Mouse (Mus musculus) liver, adult 2 months (tissue): ENCODE measurements around the gene Oard1. TPM values are rescaled to one million over a fixed set of nuclear protein-coding genes. Genes with fewer than 3 reads are reported as not detected.

Experiments
- DNase-seq: peaks from one replicate; pipeline ENCODE4 v3.0.0-alpha.2; 2011; ENCODE audit warnings: low read depth, low spot score; ENCODE audit errors: extremely low read depth
- H3K27ac ChIP-seq: fragments of 200-500 bp; replicated peaks from 2 replicates; pipeline ENCODE4 v1.5.1; 2012; ENCODE audit warnings: low read depth, mild to moderate bottlenecking, control low read depth, inconsistent platforms, low read length; ENCODE audit not compliant: insufficient read depth
- H3K27me3 ChIP-seq: fragments of 200-500 bp; 2 replicates; pipeline ENCODE4 v1.6.1; 2012; ENCODE audit warnings: mild to moderate bottlenecking, moderate library complexity, low read length, inconsistent platforms; ENCODE audit not compliant: control insufficient read depth, insufficient read depth
- H3K36me3 ChIP-seq: fragments of 200-500 bp; 2 replicates; pipeline ENCODE4 v1.6.1; 2012; ENCODE audit warnings: low read length, inconsistent platforms; ENCODE audit not compliant: control insufficient read depth, insufficient read depth
- H3K4me1 ChIP-seq: fragments of 200-500 bp; 2 replicates; pipeline ENCODE4 v1.6.1; 2011; ENCODE audit warnings: low read length; ENCODE audit not compliant: control insufficient read depth, insufficient read depth
- H3K4me3 ChIP-seq: fragments of 200-500 bp; 2 replicates; pipeline ENCODE4 v1.5.1; 2011; ENCODE audit warnings: low read depth, mild to moderate bottlenecking, control low read depth, low read length, moderate library complexity; ENCODE audit not compliant: insufficient read depth
- H3K79me2 ChIP-seq: fragments of 200-500 bp; 2 replicates; pipeline ENCODE4 v1.6.1; 2012; ENCODE audit warnings: inconsistent platforms, mild to moderate bottlenecking, low read length, moderate library complexity; ENCODE audit not compliant: control insufficient read depth, insufficient read depth
- H3K9ac ChIP-seq: fragments of 200-500 bp; 2 replicates; pipeline ENCODE4 v1.6.1; 2012; ENCODE audit warnings: low read depth, mild to moderate bottlenecking, control low read depth, inconsistent platforms, low read length
- CTCF ChIP-seq: fragments of 200-500 bp; IDR thresholded peaks from 2 replicates; pipeline ENCODE4 v1.5.1; 2011; ENCODE audit warnings: low read depth, low read length, control low read depth
- POLR2A ChIP-seq: fragments of 200-500 bp; IDR thresholded peaks from 2 replicates; pipeline ENCODE4 v1.6.1; 2011; ENCODE audit warnings: low read length, control low read depth; ENCODE audit not compliant: insufficient read depth; ENCODE audit errors: extremely low read depth
- WGBS: fragments of 180-500 bp; shearing (Covaris S2); methylation state at CpG from one replicate; pipeline ENCODE4 v1.1.7; 2018; 5-methylcytosine and 5-hydroxymethylcytosine counted together
- polyA plus RNA-seq: library from polyadenylated mRNA; depleted of rRNA; stranded (reverse); fragments of >200 nt; gene quantifications from 2 replicates; pipeline ENCODE4 v1.2.3, GENCODE M21; 2012
- total RNA-seq: library from RNA; depleted of rRNA; stranded (reverse); fragments of >200 nt; gene quantifications from 2 replicates; pipeline ENCODE4 v1.2.3, GENCODE M21; 2014

Gene Oard1
- total and polyA plus RNA-seq, 2 experiments, result 8.7 to 25.0 TPM

- Histone ChIP-seq H3K9ac (no peak overlapping the region), H3K27me3 (no peaks in the 10 kb centered on the region), H3K79me2 (no peaks in the 10 kb centered on the region), H3K4me1 (no peaks in the 10 kb centered on the region), H3K36me3 (peaks cover 35% of the 10 kb centered on the region), H3K27ac (no peak overlapping the region), H3K4me3 (no peak overlapping the region)
- no peak for DNase-seq
- TF ChIP-seq CTCF, result no peak
- no peak for TF ChIP-seq POLR2A
- WGBS, result 79% methylated on average over 2 of the region's 2 CpGs
Measured at GRCm38 (mm10) chr17:48385786-48386461, 23.9 kb upstream of the Oard1 start.

GRCm38 (mm10) chr17:48388666-48389065 lies 21.1 kb upstream of the Oard1 start:
- Histone ChIP-seq H3K4me3 (no peak overlapping the region), H3K27ac (no peak overlapping the region), H3K79me2 (no peaks in the 10 kb centered on the region), H3K27me3 (no peaks in the 10 kb centered on the region), H3K4me1 (no peaks in the 10 kb centered on the region), H3K9ac (no peak overlapping the region), H3K36me3 (peaks cover 58% of the 10 kb centered on the region)
- WGBS, result 92% methylated on average over 2 of the region's 2 CpGs
- no peak for DNase-seq
- TF ChIP-seq POLR2A (no peak), CTCF (no peak)

GRCm38 (mm10) chr17:48389442-48389841 lies 20.4 kb upstream of the Oard1 start:
- WGBS, result 90% methylated on average over 5 of the region's 5 CpGs
- H3K27ac ChIP-seq, result no peak overlapping the region
- no peak overlapping the region for H3K9ac ChIP-seq
- DNase-seq, result no peak
- H3K4me3 ChIP-seq, result no peak overlapping the region
- no peaks in the 10 kb centered on the region for H3K79me2 ChIP-seq
- H3K36me3 ChIP-seq, result peaks cover 62% of the 10 kb centered on the region
- H3K4me1 ChIP-seq, result no peaks in the 10 kb centered on the region
- H3K27me3 ChIP-seq, result no peaks in the 10 kb centered on the region
- TF ChIP-seq POLR2A, result no peak
- TF ChIP-seq CTCF, result no peak

- no peak overlapping the region for H3K27ac ChIP-seq
- H3K9ac ChIP-seq, result no peak overlapping the region
- no peak for DNase-seq
- 95% methylated on average over 5 of the region's 5 CpGs for WGBS
- TF ChIP-seq POLR2A, result no peak
- no peak for TF ChIP-seq CTCF
- no peak overlapping the region for H3K4me3 ChIP-seq
- no peaks in the 10 kb centered on the region for H3K27me3 ChIP-seq
- H3K4me1 ChIP-seq, result no peaks in the 10 kb centered on the region
- peaks cover 76% of the 10 kb centered on the region for H3K36me3 ChIP-seq
- no peaks in the 10 kb centered on the region for H3K79me2 ChIP-seq
Measured at GRCm38 (mm10) chr17:48391446-48391845, 18.4 kb upstream of the Oard1 start.

GRCm38 (mm10) chr17:48392616-48393015 lies 17.2 kb upstream of the Oard1 start:
- no peaks in the 10 kb centered on the region for H3K4me1 ChIP-seq
- H3K27me3 ChIP-seq, result no peaks in the 10 kb centered on the region
- TF ChIP-seq POLR2A (no peak), CTCF (no peak)
- WGBS, result 88% methylated on average over 3 of the region's 3 CpGs
- DNase-seq, result no peak
- H3K27ac ChIP-seq, result no peak overlapping the region
- no peak overlapping the region for H3K4me3 ChIP-seq
- no peaks in the 10 kb centered on the region for H3K79me2 ChIP-seq
- peaks cover 75% of the 10 kb centered on the region for H3K36me3 ChIP-seq
- no peak overlapping the region for H3K9ac ChIP-seq

GRCm38 (mm10) chr17:48401710-48402109 lies 8.1 kb upstream of the Oard1 start:
- peaks cover 29% of the 10 kb centered on the region for H3K36me3 ChIP-seq
- no peaks in the 10 kb centered on the region for H3K4me1 ChIP-seq
- H3K27ac ChIP-seq, result no peak overlapping the region
- no peak overlapping the region for H3K9ac ChIP-seq
- H3K79me2 ChIP-seq, result peaks cover 24% of the 10 kb centered on the region; the same call in 1 of the 2 replicates
- no peak overlapping the region for H3K4me3 ChIP-seq
- DNase-seq, result no peak
- WGBS, result 68% methylated on average over 4 of the region's 4 CpGs
- TF ChIP-seq POLR2A, result no peak
- no peak for TF ChIP-seq CTCF
- H3K27me3 ChIP-seq, result no peaks in the 10 kb centered on the region
